Mouse (Mus musculus) adrenal gland, postnatal 25 days (tissue): Measurements from ENCODE around the gene Kri1. TPM values are rescaled to one million over a fixed set of nuclear protein-coding genes. Genes with fewer than 3 reads are reported as not detected.
A peak's percentile ranks its signal among the peaks of the same experiment; 100 is the strongest.
"Not testable (repeated sequence)": the region's sequence is repeated elsewhere in the genome, so short reads cannot be mapped to it uniquely, and the experiment has no call there.

Source experiments
- DNase-seq: peaks from one replicate; pipeline ENCODE4 v3.0.0; 2021; ENCODE audit warnings: mixed read lengths
- total RNA-seq: library from RNA; stranded (reverse); gene quantifications from 2 replicates; pipeline ENCODE4 v1.2.3, GENCODE M21; 2021

The Kri1 gene
- total RNA-seq, 1 experiment from 2014 or later: 34.7 TPM

DNA sequence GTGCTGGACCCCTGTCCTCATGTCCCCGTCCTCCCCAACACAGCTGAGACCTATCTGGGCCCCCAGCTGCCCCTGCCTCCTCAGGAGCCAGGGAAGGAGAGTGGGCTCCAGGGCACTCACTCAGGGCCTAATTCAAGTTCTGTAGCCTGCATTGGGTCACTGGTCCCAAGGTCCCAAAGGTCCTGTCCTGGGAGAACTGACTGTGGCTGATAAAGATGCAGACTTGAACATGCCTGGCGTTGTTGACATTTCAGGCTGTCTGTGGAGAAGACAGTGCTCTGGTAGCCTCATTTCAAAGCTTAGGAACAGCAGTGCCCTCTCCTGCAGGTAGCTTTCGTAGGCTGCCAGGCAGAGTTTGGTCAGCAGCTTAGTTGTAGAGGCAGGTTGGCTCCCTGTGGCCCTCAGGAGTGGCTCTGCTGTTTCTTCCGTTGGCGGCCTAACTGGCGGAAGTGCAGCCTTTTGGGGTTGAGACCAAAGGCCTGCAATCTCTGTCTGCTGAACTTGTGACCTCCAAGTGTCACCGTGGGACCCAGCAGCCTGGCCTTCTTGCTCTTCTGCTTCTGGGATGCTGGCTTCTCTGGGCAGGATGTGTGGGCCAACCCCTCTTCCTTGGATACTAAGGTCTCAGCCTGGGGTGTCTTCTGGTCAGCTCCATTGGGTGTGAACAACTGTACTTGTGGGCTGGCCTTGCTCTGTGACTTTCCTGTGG, 14.1 kb downstream of the Kri1 start:
- DNase-seq: no peak

- DNase-seq: no peak
Measured at GRCm38 (mm10) chr9:21273094-21273493, 14.7 kb downstream of the Kri1 start.

GRCm38 (mm10) chr9:21272391-21272790, 15.4 kb downstream of the Kri1 start:
- no peak for DNase-seq

- not testable (repeated sequence) for DNase-seq
Measured at GRCm38 (mm10) chr9:21269590-21269989, 18.2 kb downstream of the Kri1 start.

DNA sequence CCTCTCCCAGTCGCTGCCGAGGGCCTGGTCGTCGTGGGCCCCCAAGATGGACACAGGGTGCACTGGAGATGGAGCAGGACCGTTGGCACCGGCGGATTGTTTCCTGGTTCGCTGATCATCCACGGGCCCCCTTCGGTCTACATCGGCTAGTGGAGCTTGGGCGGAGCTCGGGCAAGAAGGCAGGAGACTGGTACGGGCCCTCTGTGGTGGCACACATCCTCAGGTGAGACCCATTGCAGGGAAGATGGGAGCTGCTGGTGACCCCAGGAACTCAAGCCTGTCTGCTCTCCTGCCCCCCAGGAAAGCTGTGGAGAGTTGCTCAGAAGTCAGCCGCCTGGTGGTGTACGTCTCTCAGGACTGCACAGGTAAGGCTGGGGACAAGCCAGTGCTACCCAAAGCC, 19.5 kb downstream of the Kri1 start:
- DNase-seq: no peak

- no peak for DNase-seq
Measured at GRCm38 (mm10) chr9:21266889-21267288, 20.9 kb downstream of the Kri1 start.

DNA sequence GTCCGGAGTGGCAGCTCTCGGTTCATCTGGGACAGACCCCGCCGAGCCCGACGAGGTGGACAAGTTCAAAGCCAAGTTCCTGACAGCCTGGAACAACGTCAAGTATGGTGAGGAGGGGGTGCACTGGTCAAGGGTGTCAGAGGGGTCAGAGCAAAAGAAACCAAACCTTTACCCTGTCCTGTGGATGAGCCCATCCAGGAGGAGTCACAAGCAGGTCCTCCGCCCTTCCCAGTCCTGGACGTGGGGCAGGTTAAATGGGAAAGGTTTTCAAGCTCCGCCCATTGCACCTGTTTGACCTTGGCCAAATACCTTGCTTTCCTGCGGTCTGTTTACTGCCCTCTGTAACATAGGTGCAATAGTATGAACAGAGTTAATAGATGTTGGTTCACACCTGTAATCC, 22.2 kb downstream of the Kri1 start:
- DNase-seq: no peak

GRCm38 (mm10) chr9:21265000-21265561, 22.7 kb downstream of the Kri1 start, which contains the start of gene Atg4d:
Gene Atg4d (plus strand): TSS chr9:21265293.
- DNase-seq: peak; percentile 99

GRCm38 (mm10) chr9:21264272-21264999, 23.3 kb downstream of the Kri1 start:
- DNase-seq: no peak

- no peak for DNase-seq
Measured at GRCm38 (mm10) chr9:21261831-21262230, 25.9 kb downstream of the Kri1 start.

DNA sequence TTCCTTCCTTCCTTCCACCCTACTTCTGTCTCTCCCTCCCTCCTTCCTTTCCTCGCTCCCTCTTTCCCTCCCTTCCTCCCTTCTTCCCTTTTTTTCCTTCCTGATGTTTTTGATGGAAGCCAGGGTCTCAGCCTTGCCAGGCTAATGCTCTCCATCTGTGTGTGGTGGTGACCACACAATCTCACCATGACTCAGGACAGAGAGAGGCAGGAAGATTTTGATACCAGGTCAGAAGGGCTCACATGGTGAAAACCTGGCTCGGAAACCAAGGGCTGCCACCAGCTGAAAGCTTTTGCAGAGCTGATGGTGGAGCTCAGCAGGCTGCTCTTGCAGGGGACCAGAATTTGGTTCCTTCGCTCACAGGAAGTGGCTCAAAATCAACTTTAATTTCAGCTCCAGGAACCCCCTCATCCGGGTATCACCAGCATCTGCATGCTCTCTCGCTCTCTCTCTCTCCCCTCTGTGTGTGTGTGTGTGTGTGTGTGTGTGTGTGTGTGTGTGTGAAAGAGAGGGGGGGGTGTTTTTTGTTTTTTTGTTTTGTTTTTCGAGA, 27.2 kb downstream of the Kri1 start:
- DNase-seq: no peak

GRCm38 (mm10) chr9:21256349-21256748, 31.4 kb downstream of the Kri1 start:
- not testable (repeated sequence) for DNase-seq

DNA sequence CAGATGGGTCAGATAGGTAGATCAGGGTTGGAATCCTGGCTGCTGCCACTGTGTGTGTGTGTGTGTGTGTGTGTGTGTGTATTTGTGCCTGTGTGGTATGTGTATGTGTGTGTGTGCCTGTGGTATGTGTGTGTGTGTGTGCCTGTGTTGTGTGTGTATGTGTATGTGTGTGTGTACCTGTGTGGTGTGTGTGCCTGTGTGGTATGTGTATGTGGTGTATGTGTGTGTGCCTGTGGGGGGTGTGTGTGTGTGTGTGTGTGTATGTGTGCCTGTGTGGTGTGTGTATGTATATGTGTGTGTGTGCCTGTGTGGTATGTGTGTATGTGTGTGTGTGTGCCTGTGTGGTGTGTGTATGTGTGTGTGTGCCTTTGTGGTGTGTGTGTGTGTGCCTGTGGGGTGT, 33.1 kb downstream of the Kri1 start:
- no peak for DNase-seq

GRCm38 (mm10) chr9:21251116-21251735, 36.5 kb downstream of the Kri1 start:
- no peak for DNase-seq

DNA sequence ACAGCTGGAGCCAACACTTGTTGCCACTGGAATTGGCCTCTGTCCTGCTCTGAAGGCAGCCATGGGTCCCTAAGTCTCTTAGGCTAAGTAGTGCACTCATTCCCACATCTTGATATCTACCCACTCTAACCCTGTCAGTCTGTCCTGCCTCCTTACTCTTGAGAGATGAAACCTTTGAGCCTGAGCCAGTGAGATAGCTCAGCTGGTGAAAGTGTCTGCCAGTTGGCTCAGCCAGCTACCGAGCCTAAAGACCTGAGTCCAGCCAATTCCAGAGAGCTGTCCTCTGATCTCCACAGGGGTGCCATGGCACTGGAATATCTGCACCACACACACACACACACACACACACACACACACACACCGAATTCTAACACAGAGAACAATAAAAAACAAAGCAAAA, 37.3 kb downstream of the Kri1 start:
- no peak for DNase-seq

DNA sequence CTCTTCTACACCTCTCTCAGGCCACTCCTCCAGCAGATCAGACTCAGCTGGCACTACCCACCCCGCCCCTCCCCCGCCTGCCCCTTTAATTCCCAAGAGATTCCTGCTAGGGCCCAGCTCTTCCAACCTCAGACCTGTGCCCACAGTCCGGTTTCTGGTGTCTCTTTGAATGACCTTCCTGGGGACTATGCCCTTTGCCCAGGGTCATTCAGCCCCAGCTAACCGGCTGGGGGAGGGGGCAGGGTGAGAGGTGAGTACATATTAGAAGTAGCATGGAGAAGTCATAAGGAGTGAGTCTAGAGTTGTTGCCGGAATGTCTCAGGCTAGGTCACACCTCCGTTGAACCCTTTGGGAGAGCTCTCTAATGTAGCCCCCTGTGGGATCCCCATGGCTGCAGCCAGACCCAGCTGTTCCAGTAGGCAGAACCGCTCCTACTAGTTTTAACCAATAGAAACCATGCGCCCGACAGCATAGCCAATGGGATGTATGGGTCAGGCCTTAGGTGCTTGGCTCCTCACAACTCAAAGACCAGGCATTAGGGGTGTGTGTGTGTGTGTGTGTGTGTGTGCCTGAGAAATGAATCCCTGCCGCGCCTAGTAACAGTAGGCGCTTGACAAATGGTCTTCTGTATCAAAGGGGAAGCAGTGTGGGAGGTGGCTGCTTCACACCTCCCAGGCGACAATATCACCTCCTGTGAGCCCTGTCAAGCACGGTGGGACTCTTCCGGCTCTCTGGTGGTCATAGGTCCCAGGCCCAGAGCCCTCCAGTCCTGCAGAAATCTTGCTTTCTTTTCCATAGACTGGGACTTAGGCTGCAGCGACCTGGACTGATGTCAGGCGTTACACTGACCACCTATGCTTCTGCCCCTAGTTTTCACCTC, 37.9 kb downstream of the Kri1 start:
- DNase-seq: no peak

DNA sequence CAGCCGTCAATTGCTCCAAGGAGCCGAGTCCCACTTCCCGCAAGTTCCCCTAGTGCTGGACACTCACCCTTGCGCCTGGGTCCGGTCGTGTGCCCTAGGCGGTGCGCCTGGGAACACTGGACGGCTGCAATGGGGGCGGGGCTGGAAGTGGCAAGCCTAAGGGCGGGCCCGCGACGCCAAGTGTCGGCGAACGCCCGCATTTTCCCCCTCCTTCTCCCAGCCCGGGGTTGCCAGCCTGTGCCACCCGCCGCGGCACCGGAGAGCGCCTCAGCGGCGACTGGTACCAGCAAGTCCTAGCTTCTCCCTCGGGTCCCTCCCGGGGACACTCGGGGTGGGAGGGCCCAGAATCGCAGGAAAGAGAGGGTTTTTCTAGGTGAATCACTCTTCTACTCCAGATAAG, 39.4 kb downstream of the Kri1 start, which contains the start of gene S1pr5:
Gene S1pr5 (minus strand): TSS at position 118 of the 400 bp plus-strand sequence.
- DNase-seq: peak; percentile 70

GRCm38 (mm10) chr9:21246342-21246741, 41.4 kb downstream of the Kri1 start:
- DNase-seq: no peak

- DNase-seq: no peak
Measured at GRCm38 (mm10) chr9:21245113-21245487, 42.7 kb downstream of the Kri1 start.

DNA sequence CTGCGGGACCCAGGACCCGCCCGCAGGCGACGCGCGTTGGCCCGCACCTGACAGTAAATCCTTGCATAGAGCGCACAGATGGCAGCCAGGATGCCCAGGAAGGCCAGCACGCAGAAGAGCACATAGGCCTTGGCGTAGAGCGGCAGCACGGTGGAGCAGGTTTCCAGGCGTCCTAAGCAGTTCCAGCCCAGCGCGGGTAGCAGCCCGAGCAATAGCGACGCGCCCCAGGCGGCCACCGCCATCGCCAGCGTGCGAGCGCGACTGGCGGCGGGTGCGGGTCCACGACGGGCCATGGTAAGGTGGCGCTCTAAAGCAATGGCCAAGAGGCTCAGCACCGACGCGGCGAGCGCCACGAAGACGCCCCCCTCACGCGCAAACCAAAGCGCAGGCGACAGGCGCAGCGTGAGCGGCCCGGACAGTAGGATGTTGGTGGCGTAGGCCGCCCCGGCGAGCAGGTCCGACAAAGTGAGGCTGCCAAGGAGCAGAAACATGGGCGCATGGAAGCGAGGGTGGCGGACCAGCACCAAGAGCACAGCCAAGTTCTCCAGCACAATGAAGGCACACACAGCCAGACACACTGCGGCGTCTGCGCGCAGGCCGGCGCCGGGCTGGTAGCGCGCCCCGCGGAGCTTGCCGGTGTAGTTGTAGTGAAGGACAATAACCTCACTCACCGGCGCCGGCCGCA, 43.2 kb downstream of the Kri1 start:
- peak; percentile 27 for DNase-seq

GRCm38 (mm10) chr9:21243826-21244427, 43.8 kb downstream of the Kri1 start:
- no peak for DNase-seq
